Mouse (Mus musculus) stomach, postnatal 0 days (tissue): ENCODE results near the gene Trim66.

Experiments
- CTCF ChIP-seq: IDR thresholded peaks from 2 replicates; pipeline ENCODE4 v1.5.1; 2016; ENCODE audit warnings: antibody characterized with exemption, low read depth, mild to moderate bottlenecking, moderate library complexity
- EP300 ChIP-seq: optimal IDR thresholded peaks from 2 replicates; pipeline ENCODE3; 2016; ENCODE audit warnings: antibody characterized with exemption

GRCm38 (mm10) chr7:109533129-109533528 lies 25.2 kb upstream of the Trim66 start:
- TF ChIP-seq CTCF (peak; percentile 20; the same call in 1 of the 2 replicates), EP300 (no peak)
